Mouse (Mus musculus): ENCODE results near the gene Olfr796. TPM values are rescaled to one million over a fixed set of nuclear protein-coding genes. Genes with fewer than 3 reads are reported as not detected.

Olfr796 gene
- polyA plus RNA-seq (2012), result not detected in 2 replicates

DNA sequence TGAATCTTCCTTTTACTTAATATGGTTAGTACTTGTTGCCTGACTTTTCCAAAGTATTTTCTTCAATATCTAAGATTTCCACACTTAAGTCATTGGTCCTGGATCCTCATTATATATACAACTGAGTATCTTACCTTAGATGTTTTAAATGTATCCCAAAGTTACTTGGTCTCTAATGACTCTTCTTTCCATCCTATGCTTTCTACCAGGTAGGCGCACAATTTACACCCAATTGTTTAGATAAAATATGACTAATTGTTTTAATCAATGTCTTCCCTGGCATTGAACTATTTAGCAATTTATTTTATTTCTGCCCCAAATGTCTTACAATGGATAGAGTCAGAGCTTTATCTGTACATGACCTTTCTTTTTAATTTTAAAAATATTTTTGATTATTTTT lies at the start of gene Olfr796:
Gene Olfr796, minus strand, starts transcription at position 101 of the 400 bp plus-strand sequence.

DNA sequence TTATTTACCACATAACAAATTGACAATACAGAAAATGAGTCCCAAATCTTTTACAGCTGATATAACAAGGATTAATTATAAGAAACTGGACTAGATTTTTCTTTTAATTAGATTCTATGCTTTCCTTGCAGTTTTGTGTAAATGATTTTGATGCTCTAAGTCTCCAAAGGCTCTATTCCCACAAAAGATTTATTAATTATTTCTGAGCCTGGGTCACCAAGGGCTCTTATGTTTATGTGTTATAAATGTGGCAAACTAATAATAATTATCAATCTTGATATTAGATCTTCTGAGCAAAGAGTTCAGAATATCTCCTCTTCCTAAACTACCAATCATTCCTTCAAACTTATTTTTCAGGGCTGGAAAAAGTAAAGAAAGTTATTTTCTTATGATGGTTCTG lies 45.0 kb upstream of the Olfr796 start, which contains the start of gene Olfr800:
Gene Olfr800, plus strand, starts transcription at position 301 of the 400 bp plus-strand sequence.

DNA sequence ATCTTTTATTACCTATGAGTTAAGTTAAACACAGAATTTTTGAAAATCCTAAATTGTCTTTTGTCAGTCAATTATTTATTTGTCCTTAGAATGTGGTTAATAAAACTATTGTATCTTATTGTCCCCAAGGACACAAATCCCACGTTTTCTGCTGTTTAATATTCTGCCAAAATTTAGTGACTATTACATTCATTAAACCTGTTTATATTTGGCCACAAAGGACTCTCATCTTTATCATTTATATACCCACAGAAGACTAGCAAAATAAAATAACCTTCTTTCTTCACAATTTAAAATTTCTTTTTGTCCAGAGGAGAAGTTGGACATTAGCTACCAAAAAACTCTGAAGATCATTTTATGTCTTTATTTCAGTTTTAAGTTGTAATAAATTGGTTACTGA lies 24.8 kb upstream of the Olfr796 start, which contains the start of gene Olfr799:
Gene Olfr799, plus strand, starts transcription at position 301 of the 400 bp plus-strand sequence.

DNA sequence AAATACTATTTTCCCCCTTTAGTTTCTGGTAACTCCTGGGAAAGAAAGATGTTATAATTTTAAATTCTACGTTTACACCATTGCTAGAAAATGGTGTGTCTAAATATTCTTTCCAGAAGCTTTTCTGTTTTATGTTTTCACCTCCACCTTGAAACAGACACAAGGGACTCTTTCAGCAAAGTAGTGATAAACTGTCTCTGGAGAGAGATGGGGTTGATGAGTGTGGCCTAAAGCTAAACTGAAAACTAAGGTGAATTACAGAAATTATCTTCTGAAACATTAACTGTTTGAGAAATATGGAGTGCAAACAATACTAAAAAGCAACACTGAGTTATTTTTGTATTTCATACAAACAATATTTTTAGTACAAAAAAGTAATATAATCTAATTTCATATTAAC lies 15.5 kb upstream of the Olfr796 start, which contains the start of gene Olfr798:
Gene Olfr798, minus strand, starts transcription at position 101 of the 400 bp plus-strand sequence.

DNA sequence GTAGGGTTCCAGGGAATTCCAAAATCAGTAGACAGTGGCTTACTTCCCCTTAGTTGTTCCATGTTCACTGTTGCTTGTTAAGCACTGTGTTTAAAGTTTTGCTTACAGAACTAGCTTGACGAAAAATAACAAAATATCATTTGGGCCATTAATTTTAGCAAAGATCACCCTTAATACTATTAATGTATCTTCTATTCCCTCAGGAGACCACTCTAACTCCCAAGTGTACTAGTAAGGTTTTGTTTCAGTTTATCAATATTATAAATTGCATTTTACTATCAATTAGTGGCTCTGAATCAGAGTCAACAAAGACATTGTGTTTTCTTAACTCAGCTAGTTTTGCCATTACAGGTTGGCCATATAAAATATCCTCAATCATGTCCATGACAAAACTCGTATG lies 45.0 kb downstream of the Olfr796 start, which contains the start of gene Olfr794:
Gene Olfr794, plus strand, starts transcription at position 301 of the 400 bp plus-strand sequence.

Other genes starting within 250 kb of the Olfr796 start
- gene Olfr784, start 228.5 kb downstream of the Olfr796 start, polyA plus RNA-seq (2012), result not detected in 2 replicates
- not detected in 2 replicates for gene Olfr785, start 207.1 kb downstream of the Olfr796 start, polyA plus RNA-seq (2012)
- gene Olfr786, start 185.3 kb downstream of the Olfr796 start, polyA plus RNA-seq (2012), result not detected in 2 replicates
- gene Olfr787, start 150.7 kb downstream of the Olfr796 start, polyA plus RNA-seq (2012), result not detected in 2 replicates
- not detected in 2 replicates for gene Olfr788, start 141.6 kb downstream of the Olfr796 start, polyA plus RNA-seq (2012)
- not detected in 2 replicates for gene Olfr789, start 127.8 kb downstream of the Olfr796 start, polyA plus RNA-seq (2012)
- gene Olfr790, start 114.1 kb downstream of the Olfr796 start, polyA plus RNA-seq (2012), result not detected in 2 replicates
- gene Olfr791, start 90.8 kb downstream of the Olfr796 start, polyA plus RNA-seq (2012), result not detected in 2 replicates
- gene Olfr792, start 73.4 kb downstream of the Olfr796 start, polyA plus RNA-seq (2012), result not detected in 2 replicates
- not detected in 2 replicates for gene Olfr794, start 44.9 kb downstream of the Olfr796 start, polyA plus RNA-seq (2012)
- not detected in 2 replicates for gene Olfr798, start 15.4 kb upstream of the Olfr796 start, polyA plus RNA-seq (2012)
- gene Olfr799, start 24.9 kb upstream of the Olfr796 start, polyA plus RNA-seq (2012), result not detected in 2 replicates
- gene Olfr800, start 45.1 kb upstream of the Olfr796 start, polyA plus RNA-seq (2012), result not detected in 2 replicates
- gene Olfr801, start 61.3 kb upstream of the Olfr796 start, polyA plus RNA-seq (2012), result not detected in 2 replicates
- gene Olfr802, start 75.6 kb upstream of the Olfr796 start, polyA plus RNA-seq (2012), result not detected in 2 replicates
- not detected in 2 replicates for gene Olfr803, start 81.7 kb upstream of the Olfr796 start, polyA plus RNA-seq (2012)
- not detected in 2 replicates for gene Olfr804, start 90.6 kb upstream of the Olfr796 start, polyA plus RNA-seq (2012)
- not detected in 2 replicates for gene Olfr805, start 116.8 kb upstream of the Olfr796 start, polyA plus RNA-seq (2012)
- not detected in 2 replicates for gene Olfr806, start 129.4 kb upstream of the Olfr796 start, polyA plus RNA-seq (2012)
- gene Olfr807, start 145.2 kb upstream of the Olfr796 start, polyA plus RNA-seq (2012), result not detected in 2 replicates
- gene Olfr808, start 152.9 kb upstream of the Olfr796 start, polyA plus RNA-seq (2012), result 0.02 TPM in 1 of 2 replicates, not detected in the other
- not detected in 2 replicates for gene Olfr809, start 162.1 kb upstream of the Olfr796 start, polyA plus RNA-seq (2012)
- gene Olfr810, start 182.3 kb upstream of the Olfr796 start, polyA plus RNA-seq (2012), result not detected in 2 replicates
- not detected in 2 replicates for gene Olfr811, start 191.8 kb upstream of the Olfr796 start, polyA plus RNA-seq (2012)
- gene Olfr812, start 233.5 kb upstream of the Olfr796 start, polyA plus RNA-seq (2012), result not detected in 2 replicates
- gene Olfr813, start 242.8 kb upstream of the Olfr796 start, polyA plus RNA-seq (2012), result not detected in 2 replicates